Mouse (Mus musculus): ENCODE data around the gene Gm4305. TPM values are rescaled to one million over a fixed set of nuclear protein-coding genes. Genes with fewer than 3 reads are reported as not detected.

Gm4305 gene
- not detected for polyA plus RNA-seq (2014; fragmentation: Illumina TruSeq; extraction: RNeasy Lipid Tissue Mini Kit (QIAGEN cat#74804); ENCODE audit: low read depth, low replicate concordance)

DNA sequence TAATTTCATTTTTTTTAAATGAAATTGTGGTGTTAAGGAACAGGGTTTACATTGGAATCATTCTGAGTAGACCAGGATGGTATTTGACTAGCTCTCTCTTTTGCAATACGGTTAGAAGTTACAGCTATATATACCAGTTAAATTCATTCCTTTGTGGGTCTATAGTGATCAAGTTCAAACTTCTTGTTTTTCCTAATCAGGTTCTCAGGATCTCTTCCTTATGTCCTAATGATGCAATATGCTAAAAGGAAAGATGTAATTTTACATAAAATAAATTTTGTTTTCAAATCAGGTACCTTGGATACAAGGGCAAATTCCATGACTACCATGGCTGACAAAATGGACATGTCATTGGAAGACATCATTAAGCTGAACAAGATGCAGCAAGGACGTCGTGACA, at the start of gene Gm4305:
TSS of gene Gm4305 (plus strand) at position 301 of the 400 bp plus-strand sequence.

GRCm38 (mm10) chr10:100335376-100335775, 15.5 kb upstream of the Gm4305 start, which contains the start of gene Gm4301:
Gm4301 (plus strand) TSS chr10:100335676.

DNA sequence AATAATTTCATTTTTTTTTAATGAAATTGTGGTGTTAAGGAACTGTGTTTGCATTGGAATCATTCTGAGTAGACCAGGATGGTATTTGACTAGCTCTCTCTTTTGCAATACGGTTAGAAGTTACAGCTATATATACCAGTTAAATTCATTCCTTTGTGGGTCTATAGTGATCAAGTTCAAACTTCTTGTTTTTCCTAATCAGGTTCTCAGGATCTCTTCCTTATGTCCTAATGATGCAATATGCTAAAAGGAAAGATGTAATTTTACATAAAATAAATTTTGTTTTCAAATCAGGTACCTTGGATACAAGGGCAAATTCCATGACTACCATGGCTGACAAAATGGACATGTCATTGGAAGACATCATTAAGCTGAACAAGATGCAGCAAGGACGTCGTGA, 10.4 kb upstream of the Gm4305 start, which contains the start of gene Gm4302:
TSS of gene Gm4302 (plus strand) at position 301 of the 400 bp plus-strand sequence.

GRCm38 (mm10) chr10:100345672-100346071, 5.2 kb upstream of the Gm4305 start, which contains the start of gene Gm4303:
Gm4303 (plus strand) TSS chr10:100345972.

DNA sequence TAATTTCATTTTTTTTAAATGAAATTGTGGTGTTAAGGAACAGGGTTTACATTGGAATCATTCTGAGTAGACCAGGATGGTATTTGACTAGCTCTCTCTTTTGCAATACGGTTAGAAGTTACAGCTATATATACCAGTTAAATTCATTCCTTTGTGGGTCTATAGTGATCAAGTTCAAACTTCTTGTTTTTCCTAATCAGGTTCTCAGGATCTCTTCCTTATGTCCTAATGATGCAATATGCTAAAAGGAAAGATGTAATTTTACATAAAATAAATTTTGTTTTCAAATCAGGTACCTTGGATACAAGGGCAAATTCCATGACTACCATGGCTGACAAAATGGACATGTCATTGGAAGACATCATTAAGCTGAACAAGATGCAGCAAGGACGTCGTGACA, 10.1 kb downstream of the Gm4305 start, which contains the start of gene Gm4307:
TSS of gene Gm4307 (plus strand) at position 301 of the 400 bp plus-strand sequence.

GRCm38 (mm10) chr10:100382460-100382859, 31.6 kb downstream of the Gm4305 start, which contains the start of gene Gm4312:
Gm4312 (minus strand) TSS chr10:100382560.

Other genes with a start within 250 kb of the Gm4305 start
- not detected for gene Gm4301, start 15.4 kb upstream of the Gm4305 start, polyA plus RNA-seq (2014; fragmentation: Illumina TruSeq; extraction: RNeasy Lipid Tissue Mini Kit (QIAGEN cat#74804); ENCODE audit: low read depth, low replicate concordance)
- not detected for gene Gm4302, start 10.3 kb upstream of the Gm4305 start, polyA plus RNA-seq (2014; fragmentation: Illumina TruSeq; extraction: RNeasy Lipid Tissue Mini Kit (QIAGEN cat#74804); ENCODE audit: low read depth, low replicate concordance)
- gene Gm4303, start 5.1 kb upstream of the Gm4305 start, polyA plus RNA-seq (2014; fragmentation: Illumina TruSeq; extraction: RNeasy Lipid Tissue Mini Kit (QIAGEN cat#74804); ENCODE audit: low read depth, low replicate concordance) = not detected
- not detected for gene Gm4307, start 10.2 kb downstream of the Gm4305 start, polyA plus RNA-seq (2014; fragmentation: Illumina TruSeq; extraction: RNeasy Lipid Tissue Mini Kit (QIAGEN cat#74804); ENCODE audit: low read depth, low replicate concordance)
- gene Gm4312, start 31.5 kb downstream of the Gm4305 start, polyA plus RNA-seq (2014; fragmentation: Illumina TruSeq; extraction: RNeasy Lipid Tissue Mini Kit (QIAGEN cat#74804); ENCODE audit: low read depth, low replicate concordance) = not detected
- 15.0 TPM for gene Tmtc3, start 136.3 kb downstream of the Gm4305 start, polyA plus RNA-seq (2014; fragmentation: Illumina TruSeq; extraction: RNeasy Lipid Tissue Mini Kit (QIAGEN cat#74804); ENCODE audit: low read depth, low replicate concordance)
- 365 TPM for gene Cep290, start 136.5 kb downstream of the Gm4305 start, polyA plus RNA-seq (2014; fragmentation: Illumina TruSeq; extraction: RNeasy Lipid Tissue Mini Kit (QIAGEN cat#74804); ENCODE audit: low read depth, low replicate concordance)
- 76.7 TPM for gene 4930430F08Rik, start 239.3 kb downstream of the Gm4305 start, polyA plus RNA-seq (2014; fragmentation: Illumina TruSeq; extraction: RNeasy Lipid Tissue Mini Kit (QIAGEN cat#74804); ENCODE audit: low read depth, low replicate concordance)
- 505 TPM for gene 1700017N19Rik, start 239.4 kb downstream of the Gm4305 start, polyA plus RNA-seq (2014; fragmentation: Illumina TruSeq; extraction: RNeasy Lipid Tissue Mini Kit (QIAGEN cat#74804); ENCODE audit: low read depth, low replicate concordance)